Mouse (Mus musculus) heart, postnatal 0 days (tissue): ENCODE measurements around the gene Sec24a. TPM values are rescaled to one million over a fixed set of nuclear protein-coding genes. Genes with fewer than 3 reads are reported as not detected.
A peak's percentile ranks its signal among the peaks of the same experiment; 100 is the strongest.

Experiments
- ATAC-seq: fragments of 200-750 bp; cut with Nextera tagmentation; 2 replicates; pipeline ENCODE4 v1.8.0; 2017; ENCODE audit warnings: low read depth, moderate number of reproducible peaks, moderate library complexity; ENCODE audit not compliant: insufficient read depth
- DNase-seq: peaks from one replicate; pipeline ENCODE4 v3.0.0-alpha.2; 2016; ENCODE audit warnings: low spot score
- H3K27ac ChIP-seq: fragments of 300-500 bp; sonication (generic); 2 replicates; pipeline ENCODE4 v1.5.1; 2014; ENCODE audit warnings: low read depth, mild to moderate bottlenecking
- H3K27me3 ChIP-seq: fragments of 300-500 bp; sonication (generic); 2 replicates; pipeline ENCODE4 v1.6.1; 2014; ENCODE audit warnings: low read length, mixed read lengths; ENCODE audit not compliant: control insufficient read depth, insufficient read depth
- H3K36me3 ChIP-seq: fragments of 300-500 bp; sonication (generic); replicated peaks from 2 replicates; pipeline ENCODE4 v1.6.1; 2014; ENCODE audit warnings: low read length, mixed read lengths; ENCODE audit not compliant: control insufficient read depth, insufficient read depth
- H3K4me1 ChIP-seq: fragments of 300-500 bp; sonication (generic); 2 replicates; pipeline ENCODE4 v1.6.1; 2014; ENCODE audit warnings: antibody characterized with exemption; ENCODE audit not compliant: control insufficient read depth, insufficient read depth
- H3K4me2 ChIP-seq: fragments of 300-500 bp; sonication (generic); 2 replicates; pipeline ENCODE4 v1.6.1; 2014; ENCODE audit warnings: low read depth, mild to moderate bottlenecking, low read length, moderate library complexity
- H3K4me3 ChIP-seq: fragments of 300-500 bp; sonication (generic); 2 replicates; pipeline ENCODE4 v1.5.1; 2014; ENCODE audit warnings: low read depth, low read length
- H3K9ac ChIP-seq: fragments of 300-500 bp; sonication (generic); replicated peaks from 2 replicates; pipeline ENCODE4 v1.6.1; 2014; ENCODE audit warnings: low read depth, low read length, mixed read lengths
- H3K9me3 ChIP-seq: fragments of 300-500 bp; sonication (generic); replicated peaks from 2 replicates; pipeline ENCODE4 v1.6.1; 2016; ENCODE audit warnings: low read length; ENCODE audit not compliant: control insufficient read depth
- CTCF ChIP-seq: IDR thresholded peaks from 2 replicates; pipeline ENCODE4 v1.5.1; 2016; ENCODE audit warnings: antibody characterized with exemption, control low read depth, low read depth
- EP300 ChIP-seq: IDR thresholded peaks from 2 replicates; pipeline ENCODE4 v1.6.1; 2016; ENCODE audit warnings: antibody characterized with exemption, low read depth
- WGBS: fragments of 180-500 bp; shearing (Covaris S2); extraction: QIAGEN DNeasy Blood & Tissue Kit; methylation state at CpG from one replicate; pipeline ENCODE4 v1.1.7; 2014; 5-methylcytosine and 5-hydroxymethylcytosine counted together
- polyA plus RNA-seq: library from polyadenylated mRNA; unstranded; fragments of >200 nt; fragmentation: Nextera tagmentation; extraction: Ambion mirVana; gene quantifications from 2 replicates; pipeline ENCODE4 v1.2.1, GENCODE M21; 2015
- total RNA-seq: library from RNA; depleted of rRNA; stranded (reverse); fragments of >200 nt; gene quantifications from 2 replicates; pipeline ENCODE4 v1.2.3, GENCODE M21; 2014; ENCODE audit warnings: low replicate concordance

Sec24a gene
- total and polyA plus RNA-seq, 2 experiments from 2014 or later: 7.3 to 8.3 TPM

GRCm38 (mm10) chr11:51658291-51658690, 105.1 kb downstream of the Sec24a start:
- Histone ChIP-seq H3K9me3 (no peaks in the 10 kb centered on the region), H3K4me3 (no peak overlapping the region), H3K4me2 (no peak overlapping the region), H3K27ac (no peak overlapping the region), H3K27me3 (no peaks in the 10 kb centered on the region), H3K9ac (0 out of 2 replicates have a peak overlapping the region, but pooled peaks have one; percentile 26), H3K36me3 (no peaks in the 10 kb centered on the region), H3K4me1 (peaks cover 3% of the 10 kb centered on the region; the same call in 1 of the 2 replicates)
- WGBS: 46% methylated on average over 7 of the region's 7 CpGs
- TF ChIP-seq CTCF: no peak
- ATAC-seq (no peak), DNase-seq (no peak)

- Histone ChIP-seq H3K27me3 (no peaks in the 10 kb centered on the region), H3K36me3 (no peaks in the 10 kb centered on the region), H3K4me3 (no peak overlapping the region), H3K9ac (no peak overlapping the region), H3K27ac (no peak overlapping the region), H3K4me1 (peaks cover 3% of the 10 kb centered on the region; the same call in 1 of the 2 replicates), H3K9me3 (no peaks in the 10 kb centered on the region), H3K4me2 (no peak overlapping the region)
- whole genome bisulfite sequencing: 78% methylated on average over 10 of the region's 10 CpGs
- ATAC-seq (no peak), DNase-seq (no peak)
- no peak for TF ChIP-seq CTCF
- no peak for TF ChIP-seq EP300
Measured at GRCm38 (mm10) chr11:51656798-51657521, 106.5 kb downstream of the Sec24a start.

GRCm38 (mm10) chr11:51654891-51655290, 108.5 kb downstream of the Sec24a start:
- no peak for TF ChIP-seq CTCF
- TF ChIP-seq EP300: no peak
- no peaks in the 10 kb centered on the region for H3K36me3 ChIP-seq
- H3K27ac ChIP-seq: no peak overlapping the region
- H3K4me3 ChIP-seq: no peak overlapping the region
- DNase-seq (no peak), ATAC-seq (no peak)
- no peaks in the 10 kb centered on the region for H3K9me3 ChIP-seq
- H3K27me3 ChIP-seq: no peaks in the 10 kb centered on the region
- H3K4me1 ChIP-seq: peaks cover 6% of the 10 kb centered on the region; the same call in 1 of the 2 replicates
- no peak overlapping the region for H3K4me2 ChIP-seq
- WGBS: 89% methylated on average over 3 of the region's 3 CpGs
- H3K9ac ChIP-seq: no peak overlapping the region

DNA sequence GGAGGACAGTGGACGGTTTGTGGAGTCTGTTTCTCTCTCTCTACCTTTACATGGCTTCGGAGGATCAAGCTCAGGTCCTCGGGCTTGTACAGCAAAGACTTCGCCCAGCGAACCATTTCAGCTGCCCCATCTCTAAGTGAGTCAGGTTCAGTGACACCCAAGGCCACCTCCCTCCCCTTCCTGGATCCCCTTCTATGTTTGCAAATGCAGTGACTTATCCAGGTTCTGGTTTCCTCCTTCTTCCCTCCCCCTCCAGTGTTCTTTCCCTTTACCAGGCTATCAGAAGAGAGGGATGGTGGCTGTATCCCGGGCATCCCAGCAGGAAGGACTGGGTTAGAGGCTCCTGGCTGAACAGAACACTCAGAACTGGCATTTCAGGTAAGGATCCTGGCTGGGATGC, 109.7 kb downstream of the Sec24a start:
- TF ChIP-seq CTCF: no peak
- TF ChIP-seq EP300: no peak
- Histone ChIP-seq H3K27ac (no peak overlapping the region), H3K9me3 (no peaks in the 10 kb centered on the region), H3K9ac (no peak overlapping the region), H3K27me3 (no peaks in the 10 kb centered on the region), H3K4me3 (no peak overlapping the region), H3K36me3 (no peaks in the 10 kb centered on the region), H3K4me1 (peaks cover 13% of the 10 kb centered on the region), H3K4me2 (no peak overlapping the region)
- WGBS: 79% methylated on average over 6 of the region's 6 CpGs
- ATAC-seq: no peak
- no peak for DNase-seq

- DNase-seq: no peak
- no peaks in the 10 kb centered on the region for H3K9me3 ChIP-seq
- H3K4me1 ChIP-seq: peaks cover 18% of the 10 kb centered on the region
- no peaks in the 10 kb centered on the region for H3K36me3 ChIP-seq
- H3K27ac ChIP-seq: no peak overlapping the region
- H3K4me2 ChIP-seq: no peak overlapping the region
- H3K9ac ChIP-seq: no peak overlapping the region
- 88% methylated on average over 4 of the region's 4 CpGs for WGBS
- TF ChIP-seq EP300 (no peak), CTCF (no peak)
- no peak for ATAC-seq
- no peak overlapping the region for H3K4me3 ChIP-seq
- no peaks in the 10 kb centered on the region for H3K27me3 ChIP-seq
Measured at GRCm38 (mm10) chr11:51652889-51653418, 110.5 kb downstream of the Sec24a start.
